Comparison of ENCODE assay signal across 8 mouse cellular contexts in the genomic region with DNA sequence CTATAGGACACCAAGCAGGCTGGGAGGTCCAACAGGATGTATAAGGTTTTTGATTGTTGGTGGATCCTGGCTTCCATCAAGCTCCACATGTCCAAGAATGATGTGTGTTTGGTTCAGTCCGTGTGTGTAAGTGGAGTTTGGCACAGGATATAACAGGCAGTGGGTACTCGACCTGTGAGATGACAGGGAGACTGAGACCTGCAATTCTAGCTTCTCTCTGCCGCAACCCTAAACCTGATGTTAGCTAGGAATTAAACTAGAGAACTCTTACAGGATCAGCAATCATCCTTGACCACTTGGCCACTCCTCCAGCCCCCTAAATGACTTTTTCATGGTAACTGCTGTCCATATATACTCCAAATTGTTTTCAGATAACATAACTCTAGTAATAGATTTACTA. TPM values are rescaled to one million over a fixed set of nuclear protein-coding genes. Genes with fewer than 3 reads are reported as not detected.
DNase-seq lines count a peak whose midpoint lies in the region; ATAC-seq and TF ChIP-seq lines count a peak whose summit lies in the region.

No protein-coding gene starts in this region.

- no peaks in the 10 kb centered on the region for H3K9me3 ChIP-seq in limb, embryonic 12.5 days

- peak overlapping the region; percentile 7; the same call in 1 of the 2 replicates for H3K27ac ChIP-seq in thymus, adult 2 months (ENCODE audit: control insufficient read depth, insufficient read depth, low read length)
- H3K27ac ChIP-seq in limb, embryonic 12.5 days: peak overlapping the region; percentile 95

- H3K27me3 ChIP-seq in thymus, adult 2 months (ENCODE audit: control insufficient read depth, insufficient read depth, low read length): no peaks in the 10 kb centered on the region
- no peaks in the 10 kb centered on the region for H3K27me3 ChIP-seq in limb, embryonic 12.5 days

- H3K4me2 ChIP-seq in limb, embryonic 12.5 days: peak overlapping the region; percentile 73

- H3K36me3 ChIP-seq in thymus, adult 2 months (ENCODE audit: control insufficient read depth, insufficient read depth, low read length): no peaks in the 10 kb centered on the region
- no peaks in the 10 kb centered on the region for H3K36me3 ChIP-seq in limb, embryonic 12.5 days

- H3K4me1 ChIP-seq in thymus, adult 2 months (replicated peaks; ENCODE audit: control insufficient read depth, insufficient read depth, low read length): peaks cover 7% of the 10 kb centered on the region
- H3K4me1 ChIP-seq in limb, embryonic 12.5 days (replicated peaks): peaks cover 29% of the 10 kb centered on the region

- H3K4me3 ChIP-seq in thymus, adult 2 months (ENCODE audit: control insufficient read depth, insufficient read depth, low read length): no peak overlapping the region
- peak overlapping the region; percentile 47; the same call in 1 of the 2 replicates for H3K4me3 ChIP-seq in limb, embryonic 12.5 days (replicated peaks)

- peak; percentile 48 for DNase-seq in embryo, embryonic 10 days (ENCODE audit: low spot score)
- DNase-seq in embryo, embryonic 11 days: no peak
- no peak for DNase-seq in thymus, adult 2 months
- DNase-seq in thymus, postnatal 4 days: no peak
- DNase-seq in yolk sac, embryonic 10.5 days (ENCODE audit: low spot score): peak; percentile 20
- no peak for DNase-seq in left cerebral cortex, postnatal 25 days (ENCODE audit: low spot score in 2 of 2)
- DNase-seq in layer of hippocampus, postnatal 10 days (ENCODE audit: low spot score in 2 of 2): no peak

- intact Hi-C loops in left cerebral cortex, postnatal 25 days (cut with DNase I): loop anchor here (2.0 to 10.0 kb wide), 2 partner anchors 30 to 1832 kb away; a partner anchor contains a TSS

- peak overlapping the region; percentile 35; the same call in 1 of the 2 replicates for H3K9ac ChIP-seq in limb, embryonic 12.5 days (replicated peaks)

- no peak for TF ChIP-seq CTCF in thymus, adult 2 months (IDR thresholded peaks at IDR 0.05; ENCODE audit: borderline replicate concordance, control insufficient read depth, extremely low read depth, insufficient read depth, low read length, poor library complexity)

- WGBS in thymus, adult 2 months: 54% methylated on average over 3 of the region's 3 CpGs
- 43% methylated on average over 3 of the region's 3 CpGs for WGBS in limb, embryonic 12.5 days

- no peak for ATAC-seq in limb, embryonic 12.5 days (ENCODE audit: insufficient number of reproducible peaks, insufficient read depth, low FRiP score, low TSS enrichment, low read depth)

- TF ChIP-seq POLR2A in thymus, adult 2 months (IDR thresholded peaks at IDR 0.05; ENCODE audit: control insufficient read depth, extremely low read depth, insufficient read depth, low read length, poor library complexity): no peak

RNA-seq across cellular contexts. Expression of a gene that starts 1.3 kb away (rescaled TPM):
- polyA plus RNA-seq in thymus, adult 2 months (2012; rRNA removed): 302 and 405 TPM in 2 replicates
- 51.3 and 71.5 TPM in 2 replicates for polyA plus RNA-seq in limb, embryonic 12.5 days (2016; fragmentation: Nextera tagmentation; extraction: Ambion mirVana)
- total RNA-seq in left cerebral cortex, postnatal 25 days (2021): 10 to 100 TPM; 13.8 TPM
- total RNA-seq in layer of hippocampus, postnatal 10 days (2021): 10 to 100 TPM; 27.8 to 28.5 TPM

RNA-seq across cellular contexts. Expression of a gene that starts 1.6 kb away (rescaled TPM):
- polyA plus RNA-seq in thymus, adult 2 months (2012; rRNA removed): 213 and 218 TPM in 2 replicates
- polyA plus RNA-seq in limb, embryonic 12.5 days (2016; fragmentation: Nextera tagmentation; extraction: Ambion mirVana): 8.0 and 9.8 TPM in 2 replicates
- total RNA-seq in left cerebral cortex, postnatal 25 days (2021): 1 to 10 TPM; 3.9 to 8.2 TPM
- total RNA-seq in layer of hippocampus, postnatal 10 days (2021): 10 to 100 TPM; 26.0 to 38.7 TPM

RNA-seq across cellular contexts. Expression of a gene that starts 2.1 kb away (rescaled TPM):
- polyA plus RNA-seq in thymus, adult 2 months (2012; rRNA removed): 257 and 302 TPM in 2 replicates
- polyA plus RNA-seq in limb, embryonic 12.5 days (2016; fragmentation: Nextera tagmentation; extraction: Ambion mirVana): 5.4 and 11.3 TPM in 2 replicates
- 100 to 1,000 TPM; 333 to 391 TPM for total RNA-seq in left cerebral cortex, postnatal 25 days (2021)
- total RNA-seq in layer of hippocampus, postnatal 10 days (2021): 100 to 1,000 TPM; 312 to 419 TPM

RNA-seq across cellular contexts. Expression of a gene that starts 17.5 kb away (rescaled TPM):
- polyA plus RNA-seq in thymus, adult 2 months (2012; rRNA removed): 60.3 and 64.6 TPM in 2 replicates
- polyA plus RNA-seq in limb, embryonic 12.5 days (2016; fragmentation: Nextera tagmentation; extraction: Ambion mirVana): 0.88 and 0.99 TPM in 2 replicates
- total RNA-seq in left cerebral cortex, postnatal 25 days (2021): 10 to 100 TPM; 18.4 to 22.2 TPM
- total RNA-seq in layer of hippocampus, postnatal 10 days (2021): 10 to 100 TPM; 22.7 to 23.3 TPM

RNA-seq across cellular contexts. Expression of a gene that starts 28.1 kb away (rescaled TPM):
- 22.4 and 28.1 TPM in 2 replicates for polyA plus RNA-seq in thymus, adult 2 months (2012; rRNA removed)
- 40.4 and 49.4 TPM in 2 replicates for polyA plus RNA-seq in limb, embryonic 12.5 days (2016; fragmentation: Nextera tagmentation; extraction: Ambion mirVana)
- 10 to 100 TPM in 1 of 2 experiments, 1 to 10 TPM in 1; 5.3 to 10.6 TPM for total RNA-seq in left cerebral cortex, postnatal 25 days (2021)
- total RNA-seq in layer of hippocampus, postnatal 10 days (2021): 10 to 100 TPM; 33.1 to 44.1 TPM

Comparison
In these comparisons a context has a peak if more than half of its experiments do, and no peak if none do; other contexts are left out.
1. DNase-seq: peak in embryo, embryonic 10 days (single experiment) and yolk sac, embryonic 10.5 days (single experiment); none in embryo, embryonic 11 days (single experiment), thymus, adult 2 months (single experiment), thymus, postnatal 4 days (single experiment), left cerebral cortex, postnatal 25 days (0 of 2) and layer of hippocampus, postnatal 10 days (0 of 2).